Mouse (Mus musculus) kidney, postnatal 25 days (tissue): ENCODE results near the gene Fam129b.
"Not testable (repeated sequence)": the region's sequence is repeated elsewhere in the genome, so short reads cannot be mapped to it uniquely, and the experiment has no call there.

Experiments used
- DNase-seq, 2 experiments: peaks; one replicate each; pipeline ENCODE4 v3.0.0; 2021; ENCODE audit warnings: mixed read lengths in 2 of 2

Gene Fam129b

DNA sequence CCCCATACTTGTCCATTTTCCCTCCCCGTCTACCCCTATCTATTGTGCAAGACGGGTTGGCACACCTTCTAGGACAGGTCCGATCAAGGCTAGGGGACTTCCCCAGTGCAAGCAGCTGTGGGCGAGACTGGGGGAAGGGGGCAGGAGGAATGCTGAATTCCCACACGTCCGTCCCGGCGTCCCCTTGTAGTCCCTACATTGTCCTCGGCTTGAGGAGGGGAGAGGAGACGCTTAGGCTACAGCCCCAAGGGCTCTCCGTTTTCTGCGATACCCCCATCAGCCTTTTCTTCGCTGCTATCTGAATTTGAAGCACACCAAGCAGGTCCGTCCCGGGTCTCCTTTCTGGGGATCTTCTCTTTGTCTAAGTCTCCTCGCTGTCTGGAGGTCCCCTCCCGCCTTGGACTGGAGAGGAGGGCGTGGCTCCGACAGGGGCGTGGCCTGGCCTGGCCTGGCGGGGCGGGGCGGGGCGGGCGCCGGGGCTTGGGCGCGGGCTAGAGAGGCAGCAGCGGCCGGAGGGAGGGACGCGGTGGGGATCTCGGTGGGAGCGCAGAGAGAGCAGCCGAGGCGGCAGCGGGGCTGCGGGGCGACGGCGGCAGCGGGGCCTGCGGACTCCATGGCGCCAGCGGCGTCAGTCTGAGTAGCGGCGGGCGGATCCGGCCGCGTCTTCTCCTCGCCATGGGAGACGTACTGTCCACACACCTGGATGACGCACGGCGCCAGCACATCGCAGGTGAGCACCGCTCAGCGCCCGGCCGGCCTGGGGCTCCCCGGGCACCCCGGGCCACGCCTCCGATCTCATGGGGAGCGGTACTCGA lies at the start of gene Fam129b:
Gene Fam129b, plus strand, starts transcription at position 440 of the 815 bp plus-strand sequence.
- peak; percentile 91 to 93 for DNase-seq

DNA sequence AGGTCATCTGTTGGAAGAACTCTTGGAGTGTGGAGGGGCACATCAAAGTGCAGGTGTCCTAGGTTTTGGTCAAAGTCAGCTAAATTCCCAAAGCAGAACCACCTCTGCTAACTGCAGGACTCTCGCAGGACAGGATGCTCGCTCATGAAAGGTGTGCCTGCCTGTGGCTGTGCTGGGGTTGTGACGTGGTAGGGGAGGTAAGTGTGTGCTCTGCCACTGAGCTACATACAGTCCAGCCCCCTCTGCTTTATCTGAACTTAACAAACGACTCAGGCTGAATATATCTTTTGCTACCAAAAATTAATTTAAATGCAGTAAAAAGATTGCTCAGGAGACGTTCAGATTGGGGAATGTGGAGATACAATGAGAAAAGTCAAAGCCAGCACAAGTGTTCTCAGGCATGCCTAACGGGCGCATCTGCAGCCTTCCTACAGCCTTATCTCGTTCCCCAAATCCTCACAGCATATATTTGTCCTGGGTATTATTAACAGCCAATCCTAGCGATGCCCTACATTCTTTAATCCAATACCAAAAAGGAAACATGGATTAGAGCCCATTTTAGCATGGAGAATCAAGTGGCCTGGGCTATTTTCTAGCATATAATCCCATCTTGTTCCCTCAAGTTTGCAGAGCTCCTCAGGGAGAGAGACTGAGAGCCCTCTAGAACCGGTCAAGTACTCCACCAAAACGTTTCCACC lies 46.8 kb upstream of the Fam129b start:
- no peak for DNase-seq

DNA sequence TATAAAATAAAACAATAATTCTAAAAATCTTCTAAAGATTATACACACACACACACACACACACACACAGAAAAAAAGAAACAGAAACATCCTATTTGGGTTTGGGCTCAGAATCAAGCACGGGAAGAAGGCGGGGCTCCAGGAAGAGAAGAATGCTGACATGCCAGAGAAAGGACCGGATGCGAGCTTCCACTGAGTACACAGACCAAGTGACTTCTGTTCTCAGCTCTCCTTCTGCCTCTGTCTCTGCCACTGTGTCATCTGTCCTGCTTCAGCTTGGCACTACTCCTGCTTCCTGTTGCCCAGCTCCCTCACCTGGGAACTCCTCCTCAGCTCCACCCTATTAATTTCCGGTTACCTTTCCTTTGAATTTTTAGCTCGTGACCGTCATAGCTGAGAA lies 41.4 kb upstream of the Fam129b start:
- peak; percentile 76 to 81 for DNase-seq

DNA sequence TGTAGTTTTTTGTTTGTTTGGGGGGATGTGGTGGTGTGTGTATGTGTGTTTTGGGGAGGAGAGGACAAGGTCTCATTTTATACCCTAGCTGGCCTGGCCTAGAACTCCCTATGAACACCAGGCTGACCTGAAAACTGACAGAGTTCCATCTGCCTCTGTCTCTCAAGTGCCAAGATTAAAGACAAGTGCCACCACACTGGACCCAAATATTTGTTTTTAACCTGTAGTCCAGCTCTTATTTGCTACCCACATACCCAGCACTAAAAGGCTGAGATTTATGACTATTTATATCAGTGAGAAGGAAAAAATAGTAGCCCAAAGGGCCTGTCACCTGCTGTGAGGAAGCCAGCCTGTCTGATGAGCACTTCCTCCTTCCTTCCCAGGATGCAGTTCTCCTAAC lies 40.3 kb upstream of the Fam129b start:
- DNase-seq, result no peak

DNA sequence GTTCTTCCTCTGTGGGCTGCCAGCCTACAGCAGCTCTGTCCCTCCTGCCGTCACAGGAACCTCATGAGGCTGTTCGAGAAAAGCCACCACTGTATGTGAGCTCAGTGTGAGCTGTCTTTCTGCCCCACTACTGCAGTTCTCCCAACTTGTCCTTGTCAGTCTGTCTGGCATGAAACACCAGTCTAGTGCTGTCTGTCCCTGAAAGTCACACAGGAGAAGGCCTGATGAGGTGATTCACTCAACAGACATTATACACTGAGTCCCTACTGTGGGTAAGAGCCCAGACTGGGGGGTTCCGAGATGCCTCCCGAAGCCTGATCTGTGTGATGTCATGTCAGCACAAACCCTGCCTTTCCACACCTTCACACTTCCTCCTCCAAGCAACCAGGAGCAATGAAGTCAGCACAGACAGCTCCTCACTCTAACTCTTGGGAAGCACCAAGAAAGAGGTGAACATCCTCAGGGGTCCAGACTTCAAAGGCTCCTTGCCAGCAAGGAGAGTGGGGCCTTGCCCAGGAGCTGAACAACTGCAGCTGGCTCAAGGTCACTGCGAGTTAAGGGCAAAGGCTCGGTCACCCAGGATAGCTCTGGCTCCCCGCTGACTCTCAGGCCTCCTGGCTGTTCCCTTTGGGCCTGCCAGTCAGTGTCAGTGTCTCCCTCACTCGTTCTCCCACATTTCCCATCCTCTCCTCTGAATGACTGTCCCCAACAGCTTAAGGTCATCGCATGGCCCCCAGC lies 37.6 kb upstream of the Fam129b start:
- DNase-seq, result no peak

DNA sequence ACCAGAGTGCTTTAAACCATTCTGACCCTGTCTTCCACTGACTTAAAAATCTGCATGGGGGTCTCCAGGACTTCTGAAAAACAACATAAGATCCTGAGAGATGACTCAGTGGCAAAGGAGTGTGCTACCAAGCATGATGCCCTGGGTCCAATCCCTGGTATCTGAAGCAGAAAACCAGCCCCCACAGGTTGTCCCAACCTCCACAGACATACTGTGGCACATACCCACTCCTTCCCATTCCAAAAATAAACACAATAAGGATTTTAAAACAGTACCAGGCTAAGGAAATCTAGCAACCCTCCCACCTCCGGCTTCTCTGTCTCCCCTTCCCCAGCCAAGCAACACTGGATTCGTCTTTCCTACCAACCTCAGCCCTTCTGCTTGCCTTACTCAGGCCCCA lies 36.7 kb upstream of the Fam129b start:
- DNase-seq, result no peak

DNA sequence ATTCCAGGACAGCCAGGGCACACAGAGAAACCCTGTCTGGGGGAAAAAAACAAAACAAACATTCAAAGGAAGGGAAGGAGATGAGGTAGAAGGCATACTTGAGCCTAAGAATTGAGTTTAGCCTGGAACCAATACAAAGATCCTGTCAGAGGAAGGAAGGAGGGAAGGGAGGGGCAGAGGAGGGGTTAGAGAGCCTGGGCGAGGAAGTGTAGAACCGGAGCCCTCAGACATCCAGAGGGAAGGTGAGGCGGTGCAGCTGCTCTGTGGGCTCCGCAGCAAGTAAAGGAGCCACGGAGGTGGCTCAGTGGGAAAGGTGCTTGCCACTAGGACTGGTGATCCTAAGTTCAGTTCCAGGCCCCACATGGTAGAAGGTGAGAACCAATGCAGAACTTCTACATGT lies 34.8 kb upstream of the Fam129b start:
- DNase-seq, result peak in 1 of 2 experiments; percentile 38

DNA sequence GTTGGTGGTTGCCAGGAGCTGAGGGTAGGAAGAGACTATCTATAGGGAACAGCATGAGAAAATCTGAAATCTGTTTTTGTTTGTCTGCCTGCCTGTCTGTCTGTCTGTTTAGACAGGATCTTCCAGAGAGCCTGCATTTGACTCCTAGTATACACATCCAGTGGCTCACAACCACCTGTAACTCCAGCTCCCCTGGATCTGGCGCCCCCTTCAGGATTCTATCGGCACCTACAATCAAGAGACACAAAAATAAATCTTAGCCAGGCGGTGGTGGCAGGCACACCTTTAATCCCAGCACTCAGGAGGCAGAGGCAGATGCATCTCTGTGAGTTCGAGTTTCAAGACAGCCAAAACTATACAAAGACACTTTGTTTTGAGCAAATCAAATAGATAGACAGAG lies 33.4 kb upstream of the Fam129b start:
- DNase-seq, result no peak

DNA sequence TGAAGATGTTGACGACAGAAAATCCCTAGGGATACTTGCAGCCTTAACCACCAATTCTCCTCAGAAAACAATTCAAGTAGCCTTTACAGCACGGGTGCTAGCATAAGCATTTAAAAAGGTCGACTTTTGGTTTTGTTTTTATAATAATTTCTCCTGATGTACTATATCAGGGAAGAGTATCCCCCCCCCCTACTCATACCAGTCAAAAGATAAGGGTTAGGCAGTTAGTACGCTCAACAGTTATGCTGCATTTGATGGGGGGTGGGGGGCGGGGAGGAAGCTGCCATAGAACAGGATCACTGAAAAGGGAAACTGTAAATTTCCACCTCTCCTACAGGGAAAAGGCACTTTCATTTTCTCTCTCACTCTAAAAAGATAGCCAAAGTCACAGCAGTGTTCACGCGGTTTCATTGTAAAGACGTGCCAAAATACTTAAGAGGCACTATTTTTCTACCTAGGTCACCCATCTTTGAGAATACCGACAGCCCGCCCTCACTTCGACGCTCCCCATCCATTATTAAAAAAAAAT lies 30.3 kb upstream of the Fam129b start:
- no peak for DNase-seq

DNA sequence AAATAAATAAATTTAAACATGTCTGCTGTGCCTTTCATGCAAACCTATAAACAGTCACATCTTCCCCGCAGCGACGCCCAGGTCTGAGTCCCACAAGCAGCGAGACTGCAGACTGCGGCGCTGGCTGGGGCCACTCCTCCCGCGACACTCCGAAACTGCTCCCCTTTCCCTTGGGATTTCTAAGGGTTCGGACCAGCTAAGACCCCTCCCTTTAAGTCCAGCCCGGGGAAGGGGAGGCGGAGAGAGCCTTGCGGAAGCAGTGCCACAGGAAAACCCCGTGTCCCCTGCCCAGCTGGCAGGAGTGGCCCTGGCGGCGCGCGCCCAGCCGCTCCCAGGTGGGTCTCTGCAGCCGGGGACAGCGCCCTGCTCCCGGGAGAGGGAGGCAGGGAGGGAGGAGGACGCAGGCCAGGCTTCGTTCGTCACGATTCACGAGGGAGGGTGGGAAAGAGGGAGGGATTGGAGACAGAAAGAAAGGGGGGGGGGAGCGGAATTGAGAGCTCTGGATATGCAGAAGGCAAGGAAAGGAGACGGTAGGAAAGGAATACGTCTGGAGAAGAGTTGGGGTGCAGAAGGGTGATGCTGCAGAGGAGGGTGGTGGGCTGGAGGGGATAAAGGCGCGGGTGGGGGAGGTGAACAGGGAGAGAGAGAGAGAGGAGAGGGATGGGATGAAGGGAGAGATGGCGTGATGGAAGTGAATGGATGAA lies 29.7 kb upstream of the Fam129b start:
- peak; percentile 52 to 73 for DNase-seq

DNA sequence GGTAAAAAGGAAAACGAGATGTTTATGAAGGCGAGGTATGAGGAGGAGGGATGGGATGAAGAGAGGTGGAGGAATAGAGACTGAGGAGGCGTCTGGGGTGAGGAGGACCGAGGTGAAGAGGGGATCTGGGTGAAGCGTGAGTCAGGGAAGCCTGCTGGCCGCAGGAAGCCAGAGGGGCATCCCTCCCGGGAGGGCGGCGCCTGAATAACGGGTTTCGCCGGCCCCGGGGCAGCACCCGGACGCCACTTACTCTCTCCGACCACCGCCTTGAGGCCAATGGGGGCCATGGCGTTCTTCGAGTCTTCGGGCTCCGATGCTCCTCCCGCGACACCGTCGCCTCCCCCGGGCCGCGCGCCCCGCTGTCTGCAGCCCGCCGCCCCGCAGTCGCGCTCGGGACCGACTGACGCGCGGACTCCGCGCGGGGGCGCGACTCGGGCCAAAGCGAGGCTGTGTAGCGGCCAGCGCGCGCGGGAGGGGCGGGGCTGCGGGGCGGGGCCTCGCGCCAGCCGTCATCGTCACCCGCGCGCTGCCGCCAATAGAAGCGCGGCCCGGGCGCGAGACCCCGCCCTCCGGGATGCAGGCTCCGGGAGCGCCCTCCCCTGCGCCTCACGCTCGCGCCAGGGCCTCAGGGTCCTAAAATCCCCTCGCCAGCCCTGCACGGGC lies 29.0 kb upstream of the Fam129b start, which contains the start of gene Stxbp1:
Gene Stxbp1, minus strand, starts transcription at position 441 of the 663 bp plus-strand sequence.
- peak; percentile 92 to 97 for DNase-seq

DNA sequence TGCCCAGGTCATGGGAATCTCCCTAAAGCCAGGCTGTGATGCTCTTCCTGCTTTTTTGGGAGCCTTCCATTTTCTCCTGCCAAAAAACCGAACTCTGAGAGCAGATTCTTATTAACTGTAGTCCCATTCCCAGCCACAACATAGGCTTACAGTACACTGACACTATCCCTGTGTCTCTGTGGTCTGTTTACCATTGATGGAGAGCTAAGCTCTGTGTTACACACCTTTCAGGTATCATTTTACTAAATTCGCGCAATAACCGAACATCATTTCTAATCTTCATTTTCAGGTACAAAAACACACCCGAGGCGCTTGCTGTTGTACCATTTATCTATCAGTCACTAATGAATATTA lies 28.5 kb upstream of the Fam129b start:
- no peak for DNase-seq

DNA sequence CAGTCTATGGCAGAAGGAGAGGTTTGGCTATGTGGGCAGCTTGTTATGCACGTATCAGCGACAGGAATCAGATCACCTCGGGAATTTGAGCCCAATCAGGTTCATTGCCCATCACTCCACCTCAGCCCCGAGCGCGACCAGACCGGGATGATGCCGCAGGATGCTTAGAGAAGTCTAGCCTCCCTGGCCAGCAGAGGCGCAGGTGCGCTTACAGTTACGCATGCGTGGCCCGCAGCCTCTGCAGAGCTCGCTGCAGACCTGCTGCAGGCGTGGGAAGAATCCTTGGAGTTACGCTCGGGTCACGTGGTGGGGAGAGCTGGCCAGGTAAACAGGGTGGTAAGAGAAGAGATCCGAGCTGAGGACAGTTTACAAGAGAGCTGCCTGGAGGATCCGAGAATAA lies 23.8 kb upstream of the Fam129b start:
- DNase-seq, result peak; percentile 59 to 76

DNA sequence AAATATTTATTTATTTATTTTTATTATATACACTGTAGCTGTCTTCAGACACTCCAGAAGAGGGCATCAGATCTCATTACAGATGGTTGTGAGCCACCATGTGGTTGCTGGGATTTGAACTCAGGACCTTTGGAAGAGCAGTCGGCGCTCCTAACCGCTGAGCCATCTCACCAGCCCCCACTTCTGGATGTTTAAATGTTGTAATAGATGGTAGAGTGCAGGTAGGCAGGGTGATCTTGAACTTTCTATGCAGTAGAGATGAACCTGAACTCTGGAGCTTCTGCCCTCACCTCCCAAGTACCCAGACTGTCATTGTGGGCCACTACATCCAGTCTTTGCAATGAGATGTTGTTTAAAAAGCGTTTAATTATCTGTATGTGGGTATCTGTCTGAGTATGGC lies 22.2 kb upstream of the Fam129b start:
- not testable (repeated sequence) for DNase-seq

DNA sequence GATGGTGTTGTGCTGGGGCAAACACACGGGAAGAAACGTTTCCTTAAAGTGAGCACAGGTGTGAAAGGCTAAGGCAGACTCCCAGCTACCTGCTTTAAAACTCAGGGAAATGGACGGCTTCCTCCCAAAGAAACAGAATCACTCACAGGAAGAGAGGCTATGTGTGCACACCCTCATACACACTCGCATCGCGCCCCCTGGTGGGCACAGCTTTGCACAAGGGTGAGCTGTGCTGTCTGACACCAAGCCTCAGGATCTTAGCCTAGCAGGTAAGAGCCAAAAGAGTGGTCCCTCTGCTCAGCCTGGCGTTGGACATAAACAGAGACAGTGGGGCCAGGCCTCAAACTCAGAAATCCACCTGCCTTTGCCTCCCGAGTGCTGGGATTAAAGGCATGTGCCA lies 21.7 kb upstream of the Fam129b start:
- peak; percentile 92 to 99 for DNase-seq

DNA sequence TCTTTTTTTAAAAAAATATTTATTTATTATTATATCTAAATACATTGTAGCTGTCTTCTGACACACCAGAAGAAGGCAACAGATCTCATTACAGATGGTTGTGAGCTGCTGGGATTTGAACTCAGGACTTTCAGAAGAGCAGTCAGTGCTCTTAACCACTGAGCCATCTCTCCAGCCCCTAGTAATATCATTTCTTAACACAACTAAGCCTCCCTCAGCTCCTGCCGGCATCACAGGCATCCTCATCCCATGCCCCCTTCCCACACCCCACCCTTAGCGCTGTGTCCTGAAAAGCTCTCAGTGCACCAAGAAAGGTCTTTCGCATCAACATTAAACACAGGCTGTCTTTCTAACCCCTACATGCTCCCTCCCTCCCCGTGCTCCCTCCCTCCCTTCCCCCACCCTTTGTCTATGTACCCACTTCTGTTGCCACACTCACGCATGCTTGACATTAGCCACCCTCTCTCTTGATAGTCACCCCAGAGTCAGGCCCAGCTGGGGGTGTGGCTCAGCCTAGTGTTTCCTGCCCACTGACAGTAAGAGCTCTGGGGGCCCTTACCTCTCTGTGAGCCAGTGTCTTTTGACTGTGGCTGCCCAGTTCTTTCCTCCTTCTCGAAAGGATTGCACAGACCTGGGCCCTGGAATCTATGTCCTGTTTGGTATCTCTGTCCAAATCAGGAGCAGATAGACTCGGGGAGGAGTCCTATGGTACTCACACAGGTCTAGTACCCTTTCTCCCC lies 20.7 kb upstream of the Fam129b start:
- no peak for DNase-seq

DNA sequence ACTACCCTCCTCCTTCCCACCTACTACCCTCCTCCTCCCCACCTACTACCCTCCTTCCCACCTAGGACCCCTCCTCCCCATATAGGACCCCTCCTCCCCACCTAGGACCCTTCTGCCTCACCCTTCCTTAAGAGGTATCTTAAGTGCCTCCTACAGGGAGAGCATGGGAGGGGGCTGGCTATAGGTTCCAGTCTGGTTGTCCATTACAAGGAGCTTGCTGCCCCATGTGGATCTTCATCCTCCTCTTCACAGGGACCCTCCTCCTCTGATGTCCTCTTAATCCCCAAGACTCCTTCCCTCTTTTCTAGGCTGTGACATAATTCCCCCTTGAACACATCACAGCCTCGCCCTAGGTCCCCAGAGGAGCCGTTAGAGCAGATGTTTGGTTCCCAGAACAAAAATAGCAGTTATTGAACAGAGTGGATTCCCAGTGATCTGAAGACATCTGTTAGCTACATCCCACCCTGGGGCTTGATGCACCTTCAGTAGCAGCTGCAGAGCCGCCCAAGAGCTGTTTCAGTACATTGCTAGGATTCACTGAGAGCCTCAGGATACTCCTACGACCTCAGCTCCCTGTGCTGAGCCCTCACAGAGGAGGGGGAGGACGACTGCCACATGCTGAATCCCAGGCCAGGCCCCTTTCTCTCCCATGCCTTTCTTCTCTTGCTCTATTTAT lies 20.0 kb upstream of the Fam129b start:
- no peak for DNase-seq

DNA sequence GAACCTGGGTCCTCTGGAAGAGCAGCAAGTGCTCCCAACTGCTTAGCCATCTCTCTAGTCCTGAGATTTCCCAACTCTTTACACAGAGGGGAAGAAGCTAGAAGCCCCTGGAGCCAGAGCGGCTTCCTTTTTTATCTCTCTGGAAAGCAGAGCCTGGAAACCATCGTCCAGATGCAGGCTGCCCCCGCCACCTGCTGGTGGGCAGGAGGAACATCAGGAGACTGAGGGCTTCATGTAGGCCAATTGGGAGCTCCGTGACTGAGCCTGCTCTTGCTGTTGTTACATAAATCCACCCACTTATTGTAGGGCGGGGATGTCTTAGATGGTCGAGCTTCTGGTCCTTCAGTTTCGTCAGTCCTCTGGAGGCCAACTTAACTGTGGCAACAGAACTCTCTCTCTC lies 18.3 kb upstream of the Fam129b start:
- peak; percentile 70 to 87 for DNase-seq

DNA sequence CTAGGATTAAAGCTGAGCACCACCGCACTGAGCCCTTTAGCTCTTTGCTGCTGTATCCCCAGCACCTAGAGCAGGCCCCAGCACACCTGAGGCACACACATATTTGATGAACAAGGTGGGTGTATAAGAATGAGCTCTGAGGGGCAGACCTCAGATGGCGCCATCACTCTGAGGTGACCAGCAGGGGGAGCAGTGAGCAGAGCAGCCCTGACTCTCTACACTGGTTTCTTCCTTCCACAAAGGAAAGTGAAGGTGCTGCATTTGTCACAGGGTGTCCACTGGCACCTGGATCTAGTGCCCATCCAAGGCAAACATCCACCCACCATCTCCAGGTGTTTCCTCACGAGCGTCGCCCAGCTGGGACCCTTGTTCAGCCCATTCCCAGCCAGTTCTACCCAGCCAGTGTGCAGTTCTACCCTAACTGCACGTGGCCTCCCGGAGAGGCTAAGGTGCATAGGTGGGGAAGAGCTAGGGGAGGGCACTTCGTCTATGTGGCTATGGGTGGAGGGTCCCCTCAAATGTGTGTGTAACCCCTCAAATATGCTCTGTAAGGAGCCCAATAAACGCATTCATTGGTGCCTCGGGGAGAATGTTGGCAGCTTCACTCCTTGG lies 16.8 kb upstream of the Fam129b start:
- peak; percentile 70 to 80 for DNase-seq

DNA sequence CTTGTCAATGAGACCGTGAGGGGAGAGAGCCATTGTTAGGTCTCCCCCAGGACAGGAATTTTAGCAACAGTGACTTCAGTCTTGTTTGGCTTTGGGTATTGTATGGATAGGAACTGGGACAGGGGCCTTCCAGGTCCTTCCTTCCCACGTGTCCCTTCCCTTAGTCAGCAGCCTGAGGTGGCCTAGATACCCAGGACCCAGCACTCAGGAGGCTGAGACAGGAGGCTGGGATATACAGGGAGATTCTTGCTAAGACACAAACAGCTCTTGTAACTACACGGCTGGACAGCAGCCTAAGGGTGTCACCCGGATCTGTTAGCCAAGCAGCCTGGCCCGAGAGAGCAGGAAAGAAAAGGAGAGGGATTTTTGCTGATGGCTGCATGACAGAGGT lies 16.3 kb upstream of the Fam129b start:
- no peak for DNase-seq
